Mouse (Mus musculus) left cerebral cortex, postnatal 10 days (tissue): ENCODE measurements around the gene Pus3. TPM values are rescaled to one million over a fixed set of nuclear protein-coding genes. Genes with fewer than 3 reads are reported as not detected.
"Not testable (repeated sequence)": the region's sequence is repeated elsewhere in the genome, so short reads cannot be mapped to it uniquely, and the experiment has no call there.

Source experiments
- DNase-seq, 2 experiments: peaks; one replicate each; pipeline ENCODE4 v3.0.0; 2021 to 2022; ENCODE audit warnings: low spot score in 2 of 2, mixed read lengths in 1 of 2; ENCODE audit errors: extremely low spot score in 1 of 2
- intact Hi-C: fragments of 180-260 bp; cut with DNase I; formaldehyde crosslinking; loops from one replicate; pipeline ENCODE4 v1.15.1; 2025
- total RNA-seq, 2 experiments: library from RNA; stranded (reverse); gene quantifications; 2 replicates each; pipeline ENCODE4 v1.2.3; 2021

The Pus3 gene
- total RNA-seq, 2 experiments from 2014 or later: 11.4 to 12.9 TPM

DNA sequence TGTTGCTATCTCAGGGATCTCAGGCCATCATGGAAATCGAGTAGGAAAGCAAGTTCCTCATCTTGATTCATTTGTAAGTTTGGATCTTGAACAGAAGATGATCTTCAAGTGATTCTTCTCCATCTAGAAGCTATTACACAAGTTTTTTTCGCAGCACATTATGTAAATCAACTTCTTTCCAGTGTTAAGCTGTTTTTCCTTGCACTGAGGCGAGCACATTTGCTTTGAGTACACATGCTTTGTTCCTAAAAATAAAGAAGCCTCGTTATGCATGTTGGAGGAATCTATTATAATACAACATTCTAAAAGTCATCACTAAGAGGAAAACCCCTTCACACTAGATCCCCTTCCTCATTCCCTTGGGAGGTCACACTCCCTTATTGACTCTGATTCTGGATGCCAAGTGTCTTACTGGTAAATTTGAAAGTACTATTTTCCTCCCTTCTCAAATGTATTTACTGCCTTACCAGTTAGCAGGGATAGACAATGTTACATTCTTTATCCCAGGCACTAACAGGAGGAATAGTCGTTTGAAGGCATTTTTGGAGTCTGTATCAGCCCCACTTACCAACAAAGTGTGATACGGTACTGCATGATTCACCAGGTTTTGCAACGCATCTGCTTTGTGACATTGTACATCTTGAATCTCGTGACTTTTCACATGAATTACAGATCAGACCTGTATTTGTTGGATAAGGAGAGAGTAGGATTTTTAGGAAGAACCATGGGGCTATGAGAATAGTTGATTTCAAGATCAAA lies 49.4 kb downstream of the Pus3 start:
- intact Hi-C loops: no loop called here
- no peak for DNase-seq

GRCm38 (mm10) chr9:35611841-35612240 lies 53.4 kb downstream of the Pus3 start, which contains the start of gene Pate4:
Gene Pate4 (minus strand): TSS chr9:35611941.
- no peak for DNase-seq
- intact Hi-C loops: no loop called here

- DNase-seq: no peak
- intact Hi-C loops: no loop called here
These were observed 55.6 kb downstream of the Pus3 start for GRCm38 (mm10) chr9:35614005-35614404.

- DNase-seq, intact Hi-C loops: not testable (repeated sequence)
These were observed 58.4 kb downstream of the Pus3 start for GRCm38 (mm10) chr9:35616784-35617183.

Other genes with a start within 250 kb of the Pus3 start
- 10 to 100 TPM in 1 of 2 experiments, 1 to 10 TPM in 1; 7.8 to 10.5 TPM for gene Cdon, start 137.5 kb upstream of the Pus3 start, total RNA-seq
- gene Gm1113, start 40.3 kb upstream of the Pus3 start, total RNA-seq: not detected
- 10 to 100 TPM; 16.4 to 16.6 TPM for gene Ddx25, start 67 bp upstream of the Pus3 start, total RNA-seq
- gene Pate2, start 11.7 kb downstream of the Pus3 start, total RNA-seq: under 1 TPM; 0.79 to 0.81 TPM
- 1 to 10 TPM; 8.5 to 8.6 TPM for gene Hyls1, start 11.8 kb downstream of the Pus3 start, total RNA-seq
- gene Pate4, start 53.3 kb downstream of the Pus3 start, total RNA-seq: not detected
- not detected for gene Pate3, start 89.6 kb downstream of the Pus3 start, total RNA-seq
- not detected for gene Pate1, start 128.8 kb downstream of the Pus3 start, total RNA-seq
- not detected for gene Gm17677, start 182.5 kb downstream of the Pus3 start, total RNA-seq
- not detected for gene Gm17727, start 219.5 kb downstream of the Pus3 start, total RNA-seq
- gene Gm27235, start 231.5 kb downstream of the Pus3 start, total RNA-seq: not detected
- not detected for gene D730048I06Rik, start 231.5 kb downstream of the Pus3 start, total RNA-seq